Comparison of ENCODE assay signal across 13 mouse cellular contexts in genomic region chr5:36099662-36100061, GRCm38 (mm10).
A peak's percentile ranks its signal among the peaks of the same experiment; 100 is the strongest.
DNase-seq lines count a peak whose midpoint lies in the region; ATAC-seq and TF ChIP-seq lines count a peak whose summit lies in the region.
"Had no signal": no experiment of that assay in that cellular context is flagged by ENCODE, and none has a peak within 500 bp of the region (broad histone marks: within the 10 kb centered on the region; RNA-seq: fewer than 3 reads in every experiment).

No protein-coding gene starts in this region.

- H3K9ac ChIP-seq in intestine, embryonic 15.5 days: no peak overlapping the region
- no peak overlapping the region for H3K9ac ChIP-seq in lung, postnatal 0 days (replicated peaks; ENCODE audit: low read depth)
- no peak overlapping the region for H3K9ac ChIP-seq in forebrain, embryonic 12.5 days
- H3K9ac ChIP-seq: heart, embryonic 15.5 days; limb, embryonic 15.5 days; midbrain, embryonic 12.5 days; neural tube, embryonic 15.5 days had no signal

- H3K36me3 ChIP-seq in intestine, embryonic 15.5 days: no peaks in the 10 kb centered on the region
- H3K36me3 ChIP-seq in lung, postnatal 0 days (ENCODE audit: insufficient read depth, low read length): no peaks in the 10 kb centered on the region
- no peaks in the 10 kb centered on the region for H3K36me3 ChIP-seq in forebrain, embryonic 12.5 days (replicated peaks)
- H3K36me3 ChIP-seq: heart, embryonic 15.5 days; limb, embryonic 15.5 days; midbrain, embryonic 12.5 days; neural tube, embryonic 15.5 days had no signal

- WGBS in intestine, embryonic 15.5 days: 44% methylated on average over 4 of the region's 4 CpGs
- WGBS in lung, postnatal 0 days: 28% methylated on average over 4 of the region's 4 CpGs
- 63% methylated on average over 4 of the region's 4 CpGs for WGBS in forebrain, embryonic 12.5 days

- no peaks in the 10 kb centered on the region for H3K9me3 ChIP-seq in intestine, embryonic 15.5 days
- H3K9me3 ChIP-seq in lung, postnatal 0 days (ENCODE audit: low read length): no peaks in the 10 kb centered on the region
- no peaks in the 10 kb centered on the region for H3K9me3 ChIP-seq in forebrain, embryonic 12.5 days
- H3K9me3 ChIP-seq: heart, embryonic 15.5 days; limb, embryonic 15.5 days; midbrain, embryonic 12.5 days; neural tube, embryonic 15.5 days had no signal

- TF ChIP-seq CTCF in lung, postnatal 0 days (IDR thresholded peaks at IDR 0.05): no peak

- ATAC-seq in intestine, embryonic 15.5 days: peak; percentile 61; the same call in 1 of the 2 replicates
- ATAC-seq in lung, postnatal 0 days: peak; percentile 16; the same call in 1 of the 2 replicates
- no peak for ATAC-seq in forebrain, embryonic 12.5 days (ENCODE audit: low FRiP score)

- intact Hi-C loops in gastrocnemius, postnatal 14 days (cut with DNase I; ENCODE audit: low total_unique reads): no loop called here
- intact Hi-C loops in gastrocnemius, postnatal 36 days (cut with DNase I): no loop called here

- no peaks in the 10 kb centered on the region for H3K27me3 ChIP-seq in intestine, embryonic 15.5 days (replicated peaks)
- no peaks in the 10 kb centered on the region for H3K27me3 ChIP-seq in lung, postnatal 0 days (replicated peaks; ENCODE audit: insufficient read depth, low read length)
- no peaks in the 10 kb centered on the region for H3K27me3 ChIP-seq in forebrain, embryonic 12.5 days
- H3K27me3 ChIP-seq: heart, embryonic 15.5 days; limb, embryonic 15.5 days; midbrain, embryonic 12.5 days; neural tube, embryonic 15.5 days had no signal

- DNase-seq in gastrocnemius, postnatal 14 days: peak; percentile 22
- no peak for DNase-seq in gastrocnemius, adult 8-10 months (ENCODE audit: low spot score in 2 of 2)
- DNase-seq in CD4-positive, CD25-positive, alpha-beta regulatory T cell, adult 2 months (ENCODE audit: low read depth, low spot score): peak; percentile 43
- peak; percentile 48 for DNase-seq in lung, postnatal 0 days (ENCODE audit: low spot score)
- no peak for DNase-seq in Muller cell, postnatal 12 days (ENCODE audit: inconsistent ontology term)
- no peak for DNase-seq in gastrocnemius, postnatal 36 days

- no peak overlapping the region for H3K4me3 ChIP-seq in intestine, embryonic 15.5 days (replicated peaks)
- H3K4me3 ChIP-seq in lung, postnatal 0 days (ENCODE audit: low read depth, low read length): no peak overlapping the region
- no peak overlapping the region for H3K4me3 ChIP-seq in forebrain, embryonic 12.5 days (replicated peaks)
- H3K4me3 ChIP-seq: heart, embryonic 15.5 days; layer of hippocampus, adult 2 months; limb, embryonic 15.5 days; midbrain, embryonic 12.5 days; neural tube, embryonic 15.5 days had no signal

- H3K27ac ChIP-seq in intestine, embryonic 15.5 days: no peak overlapping the region
- H3K27ac ChIP-seq in lung, postnatal 0 days (ENCODE audit: low read length): peak overlapping the region; percentile 81
- no peak overlapping the region for H3K27ac ChIP-seq in forebrain, embryonic 12.5 days
- H3K27ac ChIP-seq: heart, embryonic 15.5 days; layer of hippocampus, adult 2 months; limb, embryonic 15.5 days; midbrain, embryonic 12.5 days; neural tube, embryonic 15.5 days had no signal

- H3K4me1 ChIP-seq in intestine, embryonic 15.5 days (replicated peaks): peaks cover 4% of the 10 kb centered on the region; the same call in 1 of the 2 replicates
- H3K4me1 ChIP-seq in lung, postnatal 0 days (ENCODE audit: insufficient read depth, low read depth, low read length): peaks cover 5% of the 10 kb centered on the region; the same call in 1 of the 2 replicates
- peaks cover 7% of the 10 kb centered on the region; the same call in 1 of the 2 replicates for H3K4me1 ChIP-seq in forebrain, embryonic 12.5 days
- H3K4me1 ChIP-seq: midbrain, embryonic 12.5 days had no signal

- no peak overlapping the region for H3K4me2 ChIP-seq in intestine, embryonic 15.5 days (replicated peaks)
- no peak overlapping the region for H3K4me2 ChIP-seq in lung, postnatal 0 days (replicated peaks; ENCODE audit: low read depth, low read length)
- H3K4me2 ChIP-seq in forebrain, embryonic 12.5 days: no peak overlapping the region
- H3K4me2 ChIP-seq: heart, embryonic 15.5 days; limb, embryonic 15.5 days; midbrain, embryonic 12.5 days; neural tube, embryonic 15.5 days had no signal

- TF ChIP-seq EP300 in lung, postnatal 0 days (IDR thresholded peaks at IDR 0.05): no peak

Comparison
In these comparisons a context has a peak if more than half of its experiments do, and no peak if none do; other contexts are left out.
1. DNase-seq: peak in gastrocnemius, postnatal 14 days (single experiment), CD4-positive, CD25-positive, alpha-beta regulatory T cell, adult 2 months (single experiment) and lung, postnatal 0 days (single experiment); none in gastrocnemius, adult 8-10 months (0 of 2), Muller cell, postnatal 12 days (single experiment) and gastrocnemius, postnatal 36 days (0 of 2).